Mouse (Mus musculus): ENCODE results near the gene Gm37240.
"Not testable (repeated sequence)": the region's sequence is repeated elsewhere in the genome, so short reads cannot be mapped to it uniquely, and the experiment has no call there.

Gm37240 gene

GRCm38 (mm10) chr3:85629895-85630510, 257.3 kb downstream of the Gm37240 start:
- no peak for DNase-seq

GRCm38 (mm10) chr3:85619751-85620150, 267.6 kb downstream of the Gm37240 start:
- DNase-seq = no peak

- DNase-seq = no peak
Observed at GRCm38 (mm10) chr3:85619345-85619744, 268.0 kb downstream of the Gm37240 start.

DNA sequence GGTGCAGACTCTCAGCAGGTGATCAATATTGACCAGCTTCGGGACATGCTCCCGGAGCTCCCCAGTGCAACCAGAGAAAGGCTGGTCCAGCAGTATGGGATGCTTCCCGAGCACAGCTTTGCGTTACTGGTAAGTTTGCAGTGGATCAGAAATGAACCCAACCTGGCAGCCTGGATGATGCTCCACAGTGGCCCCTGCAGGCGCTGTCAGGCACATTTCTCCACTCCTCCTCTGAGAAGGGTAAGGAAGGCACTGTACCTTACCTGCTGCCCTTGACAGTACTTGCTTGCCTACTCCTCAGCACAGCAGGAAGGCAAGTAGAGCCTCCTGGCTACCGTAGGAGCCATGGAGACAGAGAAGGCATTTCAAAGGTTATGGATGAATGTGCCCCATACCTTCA, 268.4 kb downstream of the Gm37240 start:
- DNase-seq = no peak

DNA sequence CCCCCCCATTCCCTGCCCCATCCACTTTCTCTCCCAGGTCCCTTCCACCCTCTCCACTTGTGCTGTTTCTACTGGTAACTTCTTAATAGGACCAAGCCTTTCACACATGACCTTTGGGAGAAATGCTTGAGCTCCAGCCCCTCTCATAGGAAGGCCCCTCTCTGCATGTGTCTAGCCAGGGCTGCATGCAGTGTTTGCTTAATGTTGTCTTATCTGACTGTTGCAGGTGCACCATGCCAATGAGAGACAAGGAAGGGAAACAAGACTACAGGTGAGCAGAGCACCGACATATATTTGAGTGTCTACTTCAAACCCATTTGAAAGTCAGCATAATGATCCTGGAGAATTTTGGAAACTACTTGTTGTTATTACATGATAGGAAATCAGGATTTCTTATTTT, 270.9 kb downstream of the Gm37240 start:
- no peak for DNase-seq

GRCm38 (mm10) chr3:85607753-85608152, 279.6 kb downstream of the Gm37240 start:
- DNase-seq = no peak

GRCm38 (mm10) chr3:85606912-85607311, 280.4 kb downstream of the Gm37240 start:
- no peak for DNase-seq

GRCm38 (mm10) chr3:85603811-85604210, 283.5 kb downstream of the Gm37240 start:
- no peak for DNase-seq

GRCm38 (mm10) chr3:85601841-85602305, 285.4 kb downstream of the Gm37240 start:
- no peak for DNase-seq

- no peak for DNase-seq
Observed at GRCm38 (mm10) chr3:85599526-85599925, 287.8 kb downstream of the Gm37240 start.

DNA sequence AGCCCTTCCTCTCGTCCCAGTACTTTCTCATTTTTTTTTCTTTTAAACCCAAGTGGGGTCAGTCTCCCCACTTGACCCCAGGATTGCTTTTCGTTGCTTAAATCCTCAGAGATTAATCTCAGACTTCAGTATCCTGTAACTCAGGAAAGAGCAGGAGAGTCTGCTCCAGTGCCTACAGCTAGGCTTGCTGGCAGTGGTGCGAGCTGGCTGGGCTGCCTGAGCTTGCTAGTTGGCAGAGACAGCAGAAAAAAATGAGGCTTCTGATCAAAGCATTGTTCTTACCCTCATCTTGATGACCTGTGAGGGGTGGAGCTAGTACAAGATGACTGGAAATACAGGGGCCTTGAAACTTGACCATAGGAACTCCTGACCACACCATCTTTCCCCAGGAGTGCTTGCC, 292.9 kb downstream of the Gm37240 start:
- no peak for DNase-seq

GRCm38 (mm10) chr3:85592640-85593252, 294.6 kb downstream of the Gm37240 start:
- no peak for DNase-seq

- no peak for DNase-seq
Observed at GRCm38 (mm10) chr3:85592067-85592466, 295.3 kb downstream of the Gm37240 start.

GRCm38 (mm10) chr3:85590090-85590754, 297.1 kb downstream of the Gm37240 start:
- no peak for DNase-seq

DNA sequence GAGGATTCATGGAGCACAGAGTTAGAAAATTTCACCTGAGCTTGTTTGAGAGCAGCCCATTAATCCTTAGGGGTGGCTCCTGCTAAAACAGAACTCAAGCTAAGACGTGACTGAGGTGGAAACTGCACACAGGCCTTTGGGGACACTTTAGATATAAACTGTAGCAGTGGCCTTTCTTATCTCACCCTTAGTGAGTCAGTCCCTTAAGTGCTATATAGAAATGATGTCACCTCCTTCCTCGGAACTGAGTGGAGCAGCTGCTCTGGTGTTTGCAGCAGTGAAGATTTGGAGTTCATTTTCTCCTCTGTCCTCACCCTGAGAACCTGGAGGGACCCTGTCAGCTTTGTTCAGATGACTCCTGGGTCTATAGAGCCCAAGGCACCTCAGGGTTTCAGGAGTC, 298.6 kb downstream of the Gm37240 start:
- no peak for DNase-seq

GRCm38 (mm10) chr3:85584966-85585365, 302.4 kb downstream of the Gm37240 start:
- DNase-seq = no peak

GRCm38 (mm10) chr3:85583194-85583593, 304.1 kb downstream of the Gm37240 start:
- DNase-seq = no peak

- DNase-seq = no peak
Observed at GRCm38 (mm10) chr3:85582726-85583125, 304.6 kb downstream of the Gm37240 start.

GRCm38 (mm10) chr3:85573864-85574830, 313.2 kb downstream of the Gm37240 start, which contains the start of gene Gatb:
TSS of gene Gatb (plus strand) at chr3:85574119.
- DNase-seq = peak; percentile 94

GRCm38 (mm10) chr3:85573216-85573863, 314.0 kb downstream of the Gm37240 start:
- no peak for DNase-seq

DNA sequence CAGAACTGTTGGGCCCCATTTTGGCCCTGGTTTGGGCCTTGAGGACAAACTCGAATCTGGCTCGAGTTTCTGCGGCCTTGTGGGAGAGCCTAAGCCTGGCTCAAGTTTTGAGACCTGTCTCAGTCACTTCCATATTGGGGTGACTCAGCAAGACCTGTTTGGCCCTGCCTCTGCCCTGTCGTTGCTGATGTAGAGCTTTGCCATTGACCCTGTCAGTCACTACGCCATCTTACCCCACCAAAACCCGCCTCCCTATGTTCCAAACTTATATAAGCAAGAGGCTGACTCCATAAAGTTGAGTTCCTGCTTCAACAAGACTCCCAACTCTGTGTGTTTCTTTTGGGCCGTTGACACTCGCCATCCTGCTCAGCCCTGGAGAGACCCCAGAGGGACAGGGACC, 314.8 kb downstream of the Gm37240 start:
- DNase-seq = not testable (repeated sequence)

DNA sequence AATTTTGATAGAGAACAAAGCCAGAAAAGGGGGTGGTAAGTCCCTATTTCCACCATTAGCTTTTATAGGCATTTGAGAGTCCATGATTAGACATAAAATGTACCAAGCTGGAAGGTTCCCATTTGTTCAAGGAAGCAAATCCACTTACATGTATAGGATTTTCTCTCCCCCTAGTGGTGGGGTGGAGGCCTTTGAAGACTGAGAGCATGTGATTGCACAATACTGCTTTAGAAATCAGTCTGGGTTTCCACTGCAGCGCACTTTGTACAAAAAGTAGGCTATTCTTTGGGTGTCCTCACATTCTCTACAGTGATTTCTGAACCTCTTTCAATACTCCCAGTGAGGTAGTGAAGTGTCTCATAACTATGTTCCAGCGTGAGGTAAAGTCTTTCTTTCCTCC, 316.0 kb downstream of the Gm37240 start:
- peak; percentile 12 for DNase-seq

Measured in thymus, postnatal 25 days (tissue).